Mouse (Mus musculus) liver, postnatal 0 days (tissue): ENCODE results near the gene Mgst3.

Source experiments
- CTCF ChIP-seq: sonication (generic); IDR thresholded peaks from 2 replicates; pipeline ENCODE4 v1.5.1; 2016; ENCODE audit warnings: antibody characterized with exemption, low read depth
- EP300 ChIP-seq: IDR thresholded peaks from 2 replicates; pipeline ENCODE4 v1.6.1; 2016; ENCODE audit warnings: antibody characterized with exemption, low read depth, mild to moderate bottlenecking

GRCm38 (mm10) chr1:167369905-167370304 is 23.7 kb downstream of the Mgst3 start:
- TF ChIP-seq CTCF (peak; percentile 100), EP300 (no peak)
